Mouse (Mus musculus) embryonic facial prominence, embryonic 12.5 days (tissue): ENCODE measurements around the gene Nat8f4. TPM values are rescaled to one million over a fixed set of nuclear protein-coding genes. Genes with fewer than 3 reads are reported as not detected.

ENCODE experiments used
- ATAC-seq: fragments of 200-750 bp; cut with Nextera tagmentation; 2 replicates; pipeline ENCODE4 v1.8.0; 2017; ENCODE audit not compliant: insufficient number of reproducible peaks, insufficient read depth, low FRiP score, low TSS enrichment
- H3K27ac ChIP-seq: fragments of 300-500 bp; sonication (generic); 2 replicates; pipeline ENCODE4 v1.5.1; 2016; ENCODE audit warnings: mild to moderate bottlenecking
- H3K27me3 ChIP-seq: fragments of 300-500 bp; sonication (generic); 2 replicates; pipeline ENCODE4 v1.6.1; 2016; ENCODE audit warnings: mild to moderate bottlenecking, moderate library complexity
- H3K36me3 ChIP-seq: fragments of 300-500 bp; sonication (generic); 2 replicates; pipeline ENCODE4 v1.6.1; 2016; ENCODE audit warnings: mild to moderate bottlenecking
- H3K4me1 ChIP-seq: fragments of 300-500 bp; sonication (generic); 2 replicates; pipeline ENCODE4 v1.6.1; 2016
- H3K4me2 ChIP-seq: fragments of 300-500 bp; sonication (generic); replicated peaks from 2 replicates; pipeline ENCODE4 v1.6.1; 2016; ENCODE audit warnings: mild to moderate bottlenecking, moderate library complexity
- H3K4me3 ChIP-seq: fragments of 300-500 bp; sonication (generic); 2 replicates; pipeline ENCODE4 v1.5.1; 2016; ENCODE audit warnings: mild to moderate bottlenecking
- H3K9ac ChIP-seq: fragments of 300-500 bp; sonication (generic); 2 replicates; pipeline ENCODE4 v1.6.1; 2016; ENCODE audit warnings: mild to moderate bottlenecking, moderate library complexity
- H3K9me3 ChIP-seq: fragments of 300-500 bp; sonication (generic); 2 replicates; pipeline ENCODE4 v1.6.1; 2016; ENCODE audit warnings: mild to moderate bottlenecking, moderate library complexity
- WGBS: fragments of 180-500 bp; shearing (Covaris S2); methylation state at CpG from one replicate; pipeline ENCODE4 v1.1.7; 2016; 5-methylcytosine and 5-hydroxymethylcytosine counted together
- polyA plus RNA-seq: library from polyadenylated mRNA; unstranded; fragments of >200 nt; fragmentation: Nextera tagmentation; extraction: Ambion mirVana; gene quantifications from 2 replicates; pipeline ENCODE4 v1.2.1, GENCODE M21; 2016

Nat8f4 gene
- polyA plus RNA-seq, 1 experiment from 2014 or later: 3.5 TPM

DNA sequence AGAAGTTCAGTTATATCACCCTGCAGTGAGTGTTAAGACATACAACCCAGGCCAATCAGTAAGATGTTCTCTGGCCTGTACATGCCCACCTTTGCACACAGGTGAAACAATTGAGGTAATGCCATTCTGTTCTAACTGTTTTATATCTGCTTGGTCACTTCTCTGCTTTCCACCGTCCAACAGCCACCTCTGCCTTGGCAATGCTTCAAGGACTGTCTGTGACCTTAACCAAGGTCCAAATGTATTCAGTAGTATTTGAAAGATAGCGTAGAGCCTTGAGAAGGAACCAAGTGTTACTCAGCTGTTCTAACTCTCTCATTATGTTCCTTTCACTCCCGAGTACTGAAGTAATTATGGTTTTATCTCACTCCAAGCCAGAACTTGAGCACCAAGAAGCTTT, 42.1 kb downstream of the Nat8f4 start:
- ATAC-seq: no peak
- Histone ChIP-seq H3K27ac (no peak overlapping the region), H3K4me2 (no peak overlapping the region), H3K4me3 (no peak overlapping the region), H3K27me3 (no peaks in the 10 kb centered on the region), H3K36me3 (no peaks in the 10 kb centered on the region), H3K9me3 (no peaks in the 10 kb centered on the region), H3K9ac (no peak overlapping the region), H3K4me1 (no peaks in the 10 kb centered on the region)
- 75% methylated on average over 3 of the region's 3 CpGs for WGBS

- H3K27me3 ChIP-seq: no peaks in the 10 kb centered on the region
- WGBS: 69% methylated on average over 3 of the region's 3 CpGs
- H3K36me3 ChIP-seq: no peaks in the 10 kb centered on the region
- H3K9ac ChIP-seq: no peak overlapping the region
- no peaks in the 10 kb centered on the region for H3K4me1 ChIP-seq
- H3K27ac ChIP-seq: no peak overlapping the region
- H3K4me2 ChIP-seq: no peak overlapping the region
- ATAC-seq: no peak
- H3K9me3 ChIP-seq: no peaks in the 10 kb centered on the region
- H3K4me3 ChIP-seq: no peak overlapping the region
Observed at GRCm38 (mm10) chr6:85861247-85861646, 43.4 kb downstream of the Nat8f4 start.

DNA sequence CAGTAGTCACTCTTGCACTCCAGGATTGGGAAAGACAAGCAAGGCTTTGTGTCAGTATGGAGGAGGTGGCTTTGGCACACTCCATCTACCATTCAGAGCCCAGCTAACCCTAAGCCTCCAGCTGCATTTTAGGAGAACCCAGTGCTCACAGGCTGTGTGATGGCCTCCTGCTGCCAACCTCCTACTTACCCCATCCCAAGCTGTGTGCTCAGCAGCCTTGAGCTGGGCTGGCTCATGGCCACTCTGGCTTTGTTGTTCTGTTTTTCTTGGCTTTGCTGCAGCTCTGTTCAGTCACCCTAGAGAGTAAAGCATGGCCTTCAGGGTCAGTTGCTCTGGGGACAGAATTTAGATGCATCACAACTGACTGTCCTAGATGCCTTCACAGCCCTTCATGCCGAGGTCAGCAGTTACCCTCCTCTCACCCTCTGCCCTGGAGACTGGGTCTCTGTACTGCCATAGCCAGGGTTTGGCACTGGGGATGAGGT, 48.4 kb downstream of the Nat8f4 start:
- ATAC-seq: no peak
- Histone ChIP-seq H3K27ac (no peak overlapping the region), H3K9me3 (no peaks in the 10 kb centered on the region), H3K4me2 (no peak overlapping the region), H3K27me3 (no peaks in the 10 kb centered on the region), H3K9ac (no peak overlapping the region), H3K4me3 (no peak overlapping the region), H3K36me3 (no peaks in the 10 kb centered on the region), H3K4me1 (no peaks in the 10 kb centered on the region)
- WGBS: 52% methylated on average over 1 of the region's 1 CpGs

DNA sequence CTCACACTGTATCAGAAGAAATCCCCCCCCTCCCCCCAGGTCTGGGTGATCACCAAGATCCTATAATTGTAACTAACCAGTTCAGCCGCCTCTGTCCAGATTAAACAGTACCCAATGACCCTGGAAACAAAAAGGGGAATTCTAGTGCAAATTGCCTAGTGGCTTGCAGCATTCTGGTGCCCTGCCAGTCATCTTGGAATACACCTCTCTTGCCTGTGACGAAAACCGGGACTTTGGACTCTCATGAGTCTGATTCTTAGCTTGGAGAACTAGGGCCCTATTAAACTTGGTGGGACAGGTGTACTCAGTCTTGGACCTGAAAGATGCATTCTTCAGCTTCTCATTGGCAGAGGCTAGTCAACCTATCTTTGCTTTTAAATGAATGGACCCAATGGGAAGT, 51.2 kb downstream of the Nat8f4 start:
- H3K36me3 ChIP-seq: no peaks in the 10 kb centered on the region
- H3K4me2 ChIP-seq: no peak overlapping the region
- no peak overlapping the region for H3K4me3 ChIP-seq
- no peak for ATAC-seq
- H3K27ac ChIP-seq: no peak overlapping the region
- H3K4me1 ChIP-seq: no peaks in the 10 kb centered on the region
- H3K27me3 ChIP-seq: no peaks in the 10 kb centered on the region
- no peaks in the 10 kb centered on the region for H3K9me3 ChIP-seq
- no peak overlapping the region for H3K9ac ChIP-seq
- 76% methylated on average over 3 of the region's 3 CpGs for WGBS

GRCm38 (mm10) chr6:85851062-85851773, 53.5 kb downstream of the Nat8f4 start:
- Histone ChIP-seq H3K4me1 (no peaks in the 10 kb centered on the region), H3K4me2 (no peak overlapping the region), H3K36me3 (no peaks in the 10 kb centered on the region), H3K27me3 (no peaks in the 10 kb centered on the region), H3K27ac (no peak overlapping the region), H3K9me3 (no peaks in the 10 kb centered on the region), H3K9ac (no peak overlapping the region), H3K4me3 (no peak overlapping the region)
- ATAC-seq: no peak
- WGBS: 93% methylated on average over 7 of the region's 7 CpGs

DNA sequence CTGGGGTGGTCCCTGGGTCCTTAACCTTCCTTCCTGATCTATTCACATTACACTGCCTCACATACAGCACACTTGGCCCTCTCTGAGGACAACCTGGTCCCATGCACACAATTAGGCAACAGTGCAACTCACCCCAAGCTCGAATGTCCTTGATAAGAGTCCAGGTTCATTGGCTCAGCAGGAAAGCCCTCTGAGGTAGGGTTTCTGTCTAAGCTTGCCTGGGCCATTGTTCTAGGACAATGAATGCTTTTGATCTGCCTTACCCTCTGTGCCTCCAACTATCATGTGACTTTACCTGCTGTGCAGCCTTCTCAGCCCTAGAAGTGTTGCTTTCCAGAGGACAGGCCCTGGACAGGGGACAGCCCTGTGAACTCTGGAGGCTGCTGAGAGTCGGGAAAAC, 55.4 kb downstream of the Nat8f4 start:
- Histone ChIP-seq H3K36me3 (no peaks in the 10 kb centered on the region), H3K4me3 (no peak overlapping the region), H3K9me3 (no peaks in the 10 kb centered on the region), H3K4me1 (no peaks in the 10 kb centered on the region), H3K27ac (no peak overlapping the region), H3K9ac (no peak overlapping the region), H3K4me2 (no peak overlapping the region), H3K27me3 (no peaks in the 10 kb centered on the region)
- WGBS: 31% methylated on average over 2 of the region's 2 CpGs
- no peak for ATAC-seq

Other genes with a start within 250 kb of the Nat8f4 start
- not detected in 2 replicates for gene Nat8f7, start 191.7 kb downstream of the Nat8f4 start, polyA plus RNA-seq
- gene Nat8f3, start 139.1 kb downstream of the Nat8f4 start, polyA plus RNA-seq: 0.10 and 0.23 TPM in 2 replicates
- not detected in 2 replicates for gene Nat8f6, start 83.9 kb downstream of the Nat8f4 start, polyA plus RNA-seq
- not detected in 2 replicates for gene Nat8f5, start 83.9 kb downstream of the Nat8f4 start, polyA plus RNA-seq
- gene Nat8, start 72.8 kb downstream of the Nat8f4 start, polyA plus RNA-seq: not detected in 2 replicates
- not detected in 2 replicates for gene Nat8f2, start 35.7 kb downstream of the Nat8f4 start, polyA plus RNA-seq
- 38.9 and 41.3 TPM in 2 replicates for gene Tprkb, start 7.0 kb upstream of the Nat8f4 start, polyA plus RNA-seq
- gene Nat8f1, start 10.8 kb upstream of the Nat8f4 start, polyA plus RNA-seq: 7.2 and 8.3 TPM in 2 replicates
- 51.3 and 51.4 TPM in 2 replicates for gene Dusp11, start 56.8 kb upstream of the Nat8f4 start, polyA plus RNA-seq
- not detected in 2 replicates for gene Figla, start 111.3 kb upstream of the Nat8f4 start, polyA plus RNA-seq
- 20.0 and 22.2 TPM in 2 replicates for gene Add2, start 123.8 kb upstream of the Nat8f4 start, polyA plus RNA-seq